Mouse (Mus musculus): ENCODE measurements around the gene Cdc42ep3.

Cdc42ep3 gene

GRCm38 (mm10) chr17:79354444-79355270 is at the start of gene Cdc42ep3:
TSS of gene Cdc42ep3 (minus strand) at chr17:79355091.
- DNase-seq (ENCODE audit: low read depth, low spot score): peak; percentile 49

DNA sequence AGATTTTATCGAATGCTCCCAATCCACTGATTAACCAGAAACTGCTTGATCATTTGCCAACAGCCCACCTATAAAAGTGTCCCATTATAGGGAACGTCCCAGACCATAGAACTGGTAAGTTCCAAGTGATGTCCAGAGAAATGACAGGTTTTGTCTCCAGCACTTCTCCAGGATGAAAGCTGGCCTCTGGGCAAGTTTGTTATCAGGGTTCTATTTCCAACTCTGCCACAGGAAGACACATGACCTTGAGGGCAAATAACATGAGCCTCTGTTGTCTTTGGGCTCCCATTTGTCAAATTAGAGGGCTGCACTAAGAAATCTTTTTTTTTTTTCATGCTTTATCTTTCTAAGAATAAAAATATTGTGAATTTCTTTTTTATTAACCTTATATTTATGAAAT is 45.5 kb upstream of the Cdc42ep3 start:
- DNase-seq (ENCODE audit: low read depth, low spot score): no peak

GRCm38 (mm10) chr17:79398416-79398815 is 43.5 kb upstream of the Cdc42ep3 start:
- no peak for DNase-seq (ENCODE audit: low read depth, low spot score)

- DNase-seq (ENCODE audit: low read depth, low spot score): no peak
These were observed 39.9 kb upstream of the Cdc42ep3 start for GRCm38 (mm10) chr17:79394799-79395198.

DNA sequence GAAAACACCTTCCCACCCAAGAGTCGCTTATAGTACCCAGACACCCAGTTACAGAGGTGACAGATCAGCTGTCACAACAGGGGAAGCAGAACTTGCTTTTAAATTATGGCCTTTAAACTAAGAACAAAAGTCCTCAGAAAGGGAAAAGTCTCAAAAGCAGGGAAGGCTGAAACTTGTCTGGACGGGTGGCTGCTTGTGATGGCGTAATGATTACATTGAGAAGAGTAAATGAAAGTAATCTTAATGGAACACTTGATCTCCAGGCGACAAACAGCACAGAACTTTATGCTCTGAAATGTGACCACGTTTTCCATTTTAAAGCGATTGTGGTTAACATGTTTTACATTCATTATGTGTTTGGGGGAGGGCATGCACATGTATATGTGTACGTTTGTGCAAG is 39.0 kb upstream of the Cdc42ep3 start:
- no peak for DNase-seq (ENCODE audit: low read depth, low spot score)

DNA sequence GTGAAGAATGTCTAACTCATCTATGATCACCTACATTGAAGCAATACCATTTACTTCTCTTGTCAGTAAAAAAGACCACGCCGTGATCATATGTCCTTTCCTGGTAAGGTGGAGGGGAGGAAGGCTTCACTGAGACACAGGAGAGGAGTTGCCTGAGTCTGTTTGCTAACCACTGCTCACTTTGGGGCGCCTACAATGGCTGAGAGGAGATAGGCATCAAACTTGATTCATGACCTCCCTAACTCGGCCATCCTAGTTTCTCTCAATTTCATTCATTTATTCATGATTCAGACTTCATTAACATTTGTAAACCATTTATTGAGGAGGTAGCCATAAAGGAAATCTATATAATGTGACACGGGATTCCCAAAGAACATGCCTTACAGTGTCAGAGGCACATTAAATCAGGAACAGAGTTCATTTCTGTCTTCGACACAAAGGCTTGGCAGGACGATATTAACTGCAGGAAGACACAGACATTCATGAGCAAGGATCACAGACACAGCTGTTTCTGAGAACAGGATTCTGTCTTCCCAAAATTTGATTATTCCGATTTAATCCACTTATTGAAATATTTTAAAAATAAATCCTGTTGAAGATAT is 32.7 kb upstream of the Cdc42ep3 start:
- DNase-seq (ENCODE audit: low read depth, low spot score): no peak

DNA sequence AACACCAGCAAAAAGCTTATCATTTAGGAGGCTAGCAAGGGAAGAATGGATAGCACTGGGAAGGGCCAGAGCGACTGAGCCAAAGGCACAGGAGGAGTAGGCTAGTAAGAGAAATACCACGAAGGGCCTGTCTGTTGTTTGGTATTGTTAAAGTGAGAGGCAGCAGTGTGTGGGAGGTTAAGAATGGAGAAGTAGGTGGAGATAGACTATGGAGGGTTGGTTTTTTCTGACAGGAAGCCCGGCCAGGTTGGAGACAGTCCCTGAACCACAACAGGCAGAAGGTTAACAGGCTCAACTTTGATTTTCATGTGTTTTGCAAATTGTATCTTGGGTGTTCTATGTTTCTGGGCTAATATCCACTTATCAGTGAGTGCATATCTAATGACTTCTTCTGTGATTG is 26.6 kb upstream of the Cdc42ep3 start:
- DNase-seq (ENCODE audit: low read depth, low spot score): no peak

DNA sequence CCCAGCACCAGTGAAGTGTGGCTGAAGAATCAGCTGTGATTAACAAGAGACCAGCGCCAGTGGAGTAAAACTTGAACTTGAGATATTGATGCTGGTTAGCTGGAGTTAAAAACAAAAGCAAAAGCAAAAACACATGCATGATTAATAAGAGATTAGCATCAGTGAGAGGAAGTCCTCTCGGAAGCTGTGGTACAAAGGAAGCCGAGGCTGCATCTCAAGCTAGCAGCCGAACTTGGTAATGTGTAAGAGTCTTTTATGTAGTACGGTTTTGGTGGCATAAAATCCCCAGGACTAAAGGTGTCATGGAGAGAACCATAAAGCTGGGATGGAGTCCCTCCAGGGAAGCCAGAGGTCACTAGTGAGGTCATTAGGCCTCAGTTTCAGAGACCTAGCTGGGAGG is 24.3 kb upstream of the Cdc42ep3 start:
- DNase-seq (ENCODE audit: low read depth, low spot score): no peak

- no peak for DNase-seq (ENCODE audit: low read depth, low spot score)
These were observed 21.7 kb upstream of the Cdc42ep3 start for GRCm38 (mm10) chr17:79376434-79377210.

DNA sequence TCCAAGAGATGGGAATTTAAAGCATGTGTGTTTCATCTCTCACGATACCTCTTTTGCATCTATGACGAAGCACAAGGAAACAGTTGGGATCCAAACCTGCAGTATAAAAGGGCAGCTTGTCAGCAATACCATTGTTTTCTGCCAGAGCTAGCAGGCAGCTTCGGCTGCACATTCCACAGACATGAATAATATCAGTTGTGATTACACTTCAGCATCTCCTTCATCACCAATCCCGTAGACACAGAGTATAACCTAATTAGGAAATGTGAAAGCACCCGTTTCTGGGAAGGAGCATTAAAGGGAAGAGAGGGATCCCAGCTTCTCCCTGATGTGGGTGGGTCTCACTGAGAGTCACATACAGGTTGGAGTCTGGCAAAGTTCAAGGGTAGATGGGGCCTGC is 18.1 kb upstream of the Cdc42ep3 start:
- no peak for DNase-seq (ENCODE audit: low read depth, low spot score)

DNA sequence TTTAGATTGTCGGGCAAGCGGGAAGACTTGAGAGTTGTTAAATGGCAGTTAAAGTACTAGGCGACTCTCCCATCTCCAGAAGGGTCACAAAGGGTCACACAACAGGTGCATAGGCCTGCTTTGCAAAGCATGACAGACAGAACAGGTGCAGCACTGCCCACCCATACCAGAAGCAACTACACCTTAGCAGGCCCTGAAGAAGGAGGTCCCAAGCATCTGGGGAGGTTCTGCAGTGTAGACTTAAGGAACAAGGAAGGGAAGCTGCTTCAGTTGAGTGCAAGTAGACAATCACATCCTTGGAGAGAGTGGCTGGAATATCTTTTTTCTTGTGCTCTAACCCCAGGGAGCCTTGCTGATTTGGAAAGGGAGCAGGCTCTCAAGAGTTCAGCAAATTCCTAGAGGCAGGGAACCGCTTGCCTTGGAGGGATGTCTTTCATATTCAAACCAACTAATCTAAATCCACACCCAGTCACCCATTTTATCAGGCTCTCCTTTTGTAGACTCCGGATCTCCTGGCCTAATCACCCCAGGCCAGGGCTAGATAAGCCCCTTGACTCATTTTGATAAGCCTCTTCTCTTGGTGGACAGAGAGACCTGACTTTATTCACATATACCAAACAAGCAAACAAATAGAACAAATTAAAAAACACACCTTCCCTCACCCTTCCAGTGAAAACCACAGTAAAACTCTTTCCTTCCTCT is 10.0 kb upstream of the Cdc42ep3 start:
- DNase-seq (ENCODE audit: low read depth, low spot score): no peak

- DNase-seq (ENCODE audit: low read depth, low spot score): no peak
These were observed 1.2 kb upstream of the Cdc42ep3 start for GRCm38 (mm10) chr17:79356071-79356601.

GRCm38 (mm10) chr17:79355271-79355991 is 540 bp upstream of the Cdc42ep3 start:
- peak; percentile 56 for DNase-seq (ENCODE audit: low read depth, low spot score)

- DNase-seq (ENCODE audit: low read depth, low spot score): no peak
These were observed 782 bp downstream of the Cdc42ep3 start for GRCm38 (mm10) chr17:79354174-79354443.

DNA sequence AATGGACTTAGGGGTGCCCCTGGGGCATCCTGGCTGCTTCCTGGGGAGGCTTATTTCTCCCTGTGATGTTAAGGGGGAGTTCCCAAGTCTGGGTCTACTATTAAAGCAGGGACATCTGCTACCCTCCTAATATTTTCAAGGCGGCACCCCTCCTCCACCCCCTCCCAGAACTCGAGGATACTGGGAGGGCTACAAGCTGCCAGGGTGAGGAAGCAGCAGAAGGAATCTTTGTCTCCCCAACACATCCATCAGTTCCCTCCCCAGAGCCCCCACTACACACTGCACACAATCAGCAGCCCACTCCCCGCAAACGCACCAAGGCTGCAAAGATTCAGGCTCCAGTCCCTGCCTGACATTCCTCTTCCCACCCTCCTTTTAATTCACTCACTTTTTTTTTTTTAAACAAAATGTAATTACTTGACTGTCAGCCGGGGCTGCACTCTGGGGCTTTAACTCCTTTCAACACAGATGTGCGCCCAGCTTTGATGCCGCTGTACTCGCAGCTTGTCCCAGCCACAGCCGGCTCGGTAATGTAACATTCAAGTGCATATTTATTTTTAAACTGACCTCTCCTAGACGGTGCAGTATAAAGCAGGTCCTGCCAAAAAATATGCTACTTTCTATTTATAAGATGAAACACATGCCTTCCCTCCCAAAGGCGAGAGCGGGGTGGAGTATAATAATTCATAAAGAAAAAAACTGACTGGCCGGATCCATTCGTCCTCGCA is 1.3 kb downstream of the Cdc42ep3 start:
- DNase-seq (ENCODE audit: low read depth, low spot score): no peak

DNA sequence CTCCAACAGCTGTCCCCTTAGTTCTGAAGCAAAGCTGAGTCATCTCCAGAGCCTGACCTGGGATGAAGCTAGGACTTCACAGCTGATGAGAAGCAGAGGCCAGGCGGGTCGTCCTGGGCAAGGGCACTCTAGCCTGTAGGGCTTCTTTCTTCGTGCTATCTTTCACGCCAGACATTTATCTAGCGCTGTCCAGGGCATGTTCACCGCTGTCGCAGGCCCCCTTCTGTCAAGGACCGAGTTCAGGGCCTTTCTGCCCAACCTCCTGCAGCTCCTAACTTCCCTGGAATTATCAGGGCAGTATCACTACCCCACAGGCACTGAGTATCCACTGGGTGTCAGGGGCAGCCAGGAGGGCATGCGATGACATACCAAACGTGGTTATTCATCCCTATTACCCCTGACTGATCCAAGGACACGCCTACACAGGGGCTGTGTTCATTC is 4.1 kb downstream of the Cdc42ep3 start:
- DNase-seq (ENCODE audit: low read depth, low spot score): no peak

- no peak for DNase-seq (ENCODE audit: low read depth, low spot score)
These were observed 5.5 kb downstream of the Cdc42ep3 start for GRCm38 (mm10) chr17:79349371-79349770.

GRCm38 (mm10) chr17:79347920-79348589 is 6.8 kb downstream of the Cdc42ep3 start:
- DNase-seq (ENCODE audit: low read depth, low spot score): no peak

DNA sequence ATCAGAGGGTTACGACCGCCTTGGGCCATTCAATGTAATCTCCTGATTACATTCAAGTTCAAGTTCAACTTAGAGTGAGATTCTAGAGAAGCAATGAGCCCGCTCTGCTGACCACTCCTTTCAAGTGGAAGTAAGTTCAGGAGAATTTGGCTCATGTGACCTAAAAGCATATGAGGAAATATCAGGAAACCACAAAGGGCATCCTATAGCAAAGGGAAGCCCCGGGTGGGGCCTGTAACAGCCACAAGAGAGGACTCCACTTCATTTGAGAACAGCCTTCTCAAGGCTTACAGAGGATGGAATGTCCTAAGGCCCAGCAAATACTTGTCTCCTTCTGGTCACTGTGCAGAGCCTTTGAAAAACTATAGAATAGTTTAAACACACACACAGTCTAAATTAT is 7.6 kb downstream of the Cdc42ep3 start:
- no peak for DNase-seq (ENCODE audit: low read depth, low spot score)
